Mouse (Mus musculus): ENCODE data around the gene Ddx27. TPM values are rescaled to one million over a fixed set of nuclear protein-coding genes. Genes with fewer than 3 reads are reported as not detected.
"Not testable (repeated sequence)": the region's sequence is repeated elsewhere in the genome, so short reads cannot be mapped to it uniquely, and the experiment has no call there.

The Ddx27 gene
- 10 to 100 TPM; 30.7 to 32.7 (median 31.1) TPM for total RNA-seq (2022)

- DNase-seq (ENCODE audit: low spot score in 2 of 2), result peak; percentile 84 to 87
Observed at GRCm38 (mm10) chr2:167014702-167015381, at the start of gene Ddx27. Ddx27 (plus strand) TSS chr2:167015193.

- no peak for DNase-seq (ENCODE audit: low spot score in 2 of 2)
Observed at GRCm38 (mm10) chr2:166973153-166973552, 41.8 kb upstream of the Ddx27 start.

GRCm38 (mm10) chr2:166974177-166974872 is 40.7 kb upstream of the Ddx27 start:
- DNase-seq (ENCODE audit: low spot score in 2 of 2), result no peak

GRCm38 (mm10) chr2:166976356-166976755 is 38.6 kb upstream of the Ddx27 start:
- DNase-seq (ENCODE audit: low spot score in 2 of 2), result no peak

GRCm38 (mm10) chr2:166977490-166977889 is 37.5 kb upstream of the Ddx27 start:
- DNase-seq (ENCODE audit: low spot score in 2 of 2), result no peak

GRCm38 (mm10) chr2:166980161-166980560 is 34.8 kb upstream of the Ddx27 start:
- DNase-seq (ENCODE audit: low spot score in 2 of 2), result no peak

- DNase-seq (ENCODE audit: low spot score in 2 of 2), result no peak
Observed at GRCm38 (mm10) chr2:166983351-166983894, 31.6 kb upstream of the Ddx27 start.

GRCm38 (mm10) chr2:166990861-166991260 is 24.1 kb upstream of the Ddx27 start:
- DNase-seq (ENCODE audit: low spot score in 2 of 2), result no peak

GRCm38 (mm10) chr2:166991945-166992344 is 23.0 kb upstream of the Ddx27 start:
- no peak for DNase-seq (ENCODE audit: low spot score in 2 of 2)

- peak in 1 of 2 experiments; percentile 17 for DNase-seq (ENCODE audit: low spot score in 2 of 2)
Observed at GRCm38 (mm10) chr2:166995021-166995795, 19.8 kb upstream of the Ddx27 start.

- DNase-seq (ENCODE audit: low spot score in 2 of 2), result peak; percentile 81 to 96
Observed at GRCm38 (mm10) chr2:166995796-166996532, 19.0 kb upstream of the Ddx27 start, which contains the start of gene Stau1. Stau1 (minus strand) TSS chr2:166996299.

GRCm38 (mm10) chr2:166996533-166996894 is 18.5 kb upstream of the Ddx27 start:
- DNase-seq (ENCODE audit: low spot score in 2 of 2), result no peak

- DNase-seq (ENCODE audit: low spot score in 2 of 2), result no peak
Observed at GRCm38 (mm10) chr2:167001486-167001885, 13.5 kb upstream of the Ddx27 start.

GRCm38 (mm10) chr2:167004099-167004854 is 10.7 kb upstream of the Ddx27 start:
- DNase-seq (ENCODE audit: low spot score in 2 of 2), result peak; percentile 40 to 74

- DNase-seq (ENCODE audit: low spot score in 2 of 2), result no peak
Observed at GRCm38 (mm10) chr2:167006355-167006754, 8.6 kb upstream of the Ddx27 start.

- DNase-seq (ENCODE audit: low spot score in 2 of 2), result peak in 1 of 2 experiments; percentile 36
Observed at GRCm38 (mm10) chr2:167007001-167007491, 7.9 kb upstream of the Ddx27 start.

- not testable (repeated sequence) for DNase-seq (ENCODE audit: low spot score in 2 of 2)
Observed at GRCm38 (mm10) chr2:167007565-167007964, 7.4 kb upstream of the Ddx27 start.

- DNase-seq (ENCODE audit: low spot score in 2 of 2), result no peak
Observed at GRCm38 (mm10) chr2:167009483-167009882, 5.5 kb upstream of the Ddx27 start.

- no peak for DNase-seq (ENCODE audit: low spot score in 2 of 2)
Observed at GRCm38 (mm10) chr2:167010546-167010945, 4.4 kb upstream of the Ddx27 start.

- no peak for DNase-seq (ENCODE audit: low spot score in 2 of 2)
Observed at GRCm38 (mm10) chr2:167015382-167015718, 357 bp downstream of the Ddx27 start.
